In genomic region chr5:134500062-134500461, GRCm38 (mm10) we compare ENCODE assay signal across 10 mouse cellular contexts. TPM values are rescaled to one million over a fixed set of nuclear protein-coding genes. Genes with fewer than 3 reads are reported as not detected.
DNase-seq lines count a peak whose midpoint lies in the region; ATAC-seq and TF ChIP-seq lines count a peak whose summit lies in the region.
"Had no signal": no experiment of that assay in that cellular context is flagged by ENCODE, and none has a peak within 500 bp of the region (broad histone marks: within the 10 kb centered on the region; RNA-seq: fewer than 3 reads in every experiment).

No protein-coding gene starts in this region.

- no peak overlapping the region for H3K9ac ChIP-seq in heart, adult 2 months (ENCODE audit: low read depth, low read length)
- H3K9ac ChIP-seq: limb, embryonic 12.5 days; stomach, embryonic 15.5 days had no signal

- peak; percentile 52 to 69 for DNase-seq in heart, adult 2 months
- no peak for DNase-seq in heart, embryonic 10.5 days (ENCODE audit: low spot score)
- peak; percentile 69 for DNase-seq in kidney, postnatal 14 days
- peak; percentile 54 for DNase-seq in thymus, postnatal 0 days (ENCODE audit: low spot score)

- H3ac ChIP-seq in C2C12 (ENCODE audit: control insufficient read depth, insufficient read length, low read depth), result no peak overlapping the region

- no peaks in the 10 kb centered on the region for H3K36me3 ChIP-seq in heart, adult 2 months (ENCODE audit: control insufficient read depth, insufficient read depth, low read length)
- H3K36me3 ChIP-seq in heart, embryonic 10.5 days, result peaks cover 71% of the 10 kb centered on the region
- peaks cover 4% of the 10 kb centered on the region for H3K36me3 ChIP-seq in C2C12 (ENCODE audit: control insufficient read depth, insufficient read depth)

- intact Hi-C loops in heart, adult 2 months (cut with DNase I), result loop anchor here (5.0 kb wide), 1 partner anchor 402 kb away; no protein-coding TSS in a partner anchor

- no peaks in the 10 kb centered on the region for H3K79me2 ChIP-seq in heart, adult 2 months (replicated peaks; ENCODE audit: control insufficient read depth, insufficient read depth, low read length)
- H3K79me2 ChIP-seq in C2C12 (ENCODE audit: control insufficient read depth, insufficient read depth), result no peaks in the 10 kb centered on the region

- H3K4me3 ChIP-seq in heart, adult 2 months, result no peak overlapping the region
- no peak overlapping the region for H3K4me3 ChIP-seq in heart, embryonic 10.5 days
- H3K4me3 ChIP-seq in C2C12 (ENCODE audit: insufficient read depth, poor library complexity, severe bottlenecking), result no peak overlapping the region
- H3K4me3 ChIP-seq: limb, embryonic 12.5 days; stomach, embryonic 15.5 days had no signal

- no peak for TF ChIP-seq POLR2A in heart, adult 2 months (IDR thresholded peaks at IDR 0.05; ENCODE audit: insufficient read depth, low read depth, low read length)

- 77% methylated on average over 4 of the region's 4 CpGs for WGBS in heart, adult 2 months
- 69% methylated on average over 4 of the region's 4 CpGs for WGBS in heart, embryonic 10.5 days

- H3K9me3 ChIP-seq in heart, embryonic 10.5 days, result no peaks in the 10 kb centered on the region
- H3K9me3 ChIP-seq: limb, embryonic 12.5 days; stomach, embryonic 15.5 days had no signal

- ATAC-seq in activated CD4-positive, CD25-positive, alpha-beta regulatory T cell, adult 4 months, result peak; percentile 68
- ATAC-seq in common myeloid progenitor, adult 5-6 weeks (replicated peaks; ENCODE audit: low read depth, poor library complexity, severe bottlenecking), result peak; percentile 72; the same call in 1 of the 2 replicates
- ATAC-seq in megakaryocyte progenitor cell, adult 5-6 weeks (replicated peaks; ENCODE audit: poor library complexity), result peak; percentile 93

- H3K79me3 ChIP-seq in C2C12 (ENCODE audit: low read depth), result no peaks in the 10 kb centered on the region

- TF ChIP-seq CTCF in heart, adult 2 months (IDR thresholded peaks at IDR 0.05), result peak; percentile 83
- peak; percentile 61 for TF ChIP-seq CTCF in C2C12 (IDR thresholded peaks at IDR 0.05; ENCODE audit: control insufficient read depth, insufficient read depth, insufficient read length)

- TF ChIP-seq EP300 in heart, adult 2 months (IDR thresholded peaks at IDR 0.05; ENCODE audit: insufficient read depth, low read depth, low read length), result no peak

- H3K27ac ChIP-seq in heart, adult 2 months, result no peak overlapping the region
- no peak overlapping the region for H3K27ac ChIP-seq in heart, embryonic 10.5 days
- H3K27ac ChIP-seq: limb, embryonic 12.5 days; stomach, embryonic 15.5 days had no signal

- no peaks in the 10 kb centered on the region for H3K27me3 ChIP-seq in heart, adult 2 months (ENCODE audit: control insufficient read depth, insufficient read depth, low read length)
- H3K27me3 ChIP-seq in heart, embryonic 10.5 days (ENCODE audit: insufficient read depth, poor library complexity, severe bottlenecking), result no peaks in the 10 kb centered on the region
- no peaks in the 10 kb centered on the region for H3K27me3 ChIP-seq in C2C12 (ENCODE audit: control insufficient read depth, insufficient read depth, insufficient read length)
- H3K27me3 ChIP-seq: limb, embryonic 12.5 days; stomach, embryonic 15.5 days had no signal

- H3K4me1 ChIP-seq in heart, adult 2 months (ENCODE audit: control insufficient read depth, insufficient read depth, low read length), result no peaks in the 10 kb centered on the region
- H3K4me1 ChIP-seq in heart, embryonic 10.5 days, result no peaks in the 10 kb centered on the region
- H3K4me1 ChIP-seq: limb, embryonic 12.5 days; stomach, embryonic 15.5 days had no signal

TF ChIP-seq in C2C12, 6 proteins besides CTCF, POLR2A, EP300 and RAD21:
- TF ChIP-seq MYOD1 (IDR thresholded peaks at IDR 0.05; ENCODE audit: control insufficient read depth, insufficient read length, low read depth) (no peak), MYOG (IDR thresholded peaks at IDR 0.05; ENCODE audit: control insufficient read depth, extremely low read depth, insufficient read length) (no peak), USF1 (IDR thresholded peaks at IDR 0.05; ENCODE audit: low read depth) (no peak)

RNA-seq across cellular contexts. Expression of gene Gtf2ird1, which starts 43.5 kb away (rescaled TPM):
- total RNA-seq in heart, adult 2 months (2021), result 10 to 100 TPM; 23.8 to 26.4 TPM
- polyA plus RNA-seq in heart, adult 2 months (2012; rRNA removed), result 13.4 and 18.0 TPM in 2 replicates
- polyA plus RNA-seq in heart, embryonic 10.5 days (2016; fragmentation: Nextera tagmentation; extraction: Ambion mirVana), result 64.1 and 74.8 TPM in 2 replicates
- polyA plus RNA-seq in C2C12 (2012; fragmentation: generic; extraction: Trizol), result 48.6 TPM
- 1 to 10 TPM; 7.5 to 7.9 TPM for polyA plus RNA-seq in activated CD4-positive, CD25-positive, alpha-beta regulatory T cell, adult 4 months (2017; shearing (Covaris generic))
- total RNA-seq in common myeloid progenitor, adult 5-6 weeks (2017), result 14.6 and 28.2 TPM in 2 replicates
- total RNA-seq in megakaryocyte progenitor cell, adult 5-6 weeks (2015), result 21.9 and 28.4 TPM in 2 replicates
- 14.5 and 18.2 TPM in 2 replicates for total RNA-seq in megakaryocyte progenitor cell, adult 5-6 weeks (2017)
- 54.7 and 67.4 TPM in 2 replicates for polyA plus RNA-seq in thymus, postnatal 0 days (2015; fragmentation: Nextera tagmentation; extraction: Ambion mirVana)

RNA-seq across cellular contexts. Expression of gene Clip2, which starts 52.2 kb away (rescaled TPM):
- 1 to 10 TPM; 7.0 to 8.0 TPM for total RNA-seq in heart, adult 2 months (2021)
- 6.2 and 9.8 TPM in 2 replicates for polyA plus RNA-seq in heart, adult 2 months (2012; rRNA removed)
- 2.1 TPM in 2 replicates for polyA plus RNA-seq in heart, embryonic 10.5 days (2016; fragmentation: Nextera tagmentation; extraction: Ambion mirVana)
- polyA plus RNA-seq in C2C12 (2012; fragmentation: generic; extraction: Trizol), result 15.7 TPM
- polyA plus RNA-seq in activated CD4-positive, CD25-positive, alpha-beta regulatory T cell, adult 4 months (2017; shearing (Covaris generic)), result 1 to 10 TPM in 1 of 2 experiments, under 1 TPM in 1; 0.30 to 1.1 TPM
- total RNA-seq in common myeloid progenitor, adult 5-6 weeks (2017), result 6.2 and 13.3 TPM in 2 replicates
- 2.1 and 2.2 TPM in 2 replicates for total RNA-seq in megakaryocyte progenitor cell, adult 5-6 weeks (2015)
- 4.0 and 17.6 TPM in 2 replicates for total RNA-seq in megakaryocyte progenitor cell, adult 5-6 weeks (2017)
- 1.3 TPM in 2 replicates for polyA plus RNA-seq in thymus, postnatal 0 days (2015; fragmentation: Nextera tagmentation; extraction: Ambion mirVana)

RNA-seq across cellular contexts. Expression of gene Syna, which starts 59.9 kb away (rescaled TPM):
- not detected for total RNA-seq in heart, adult 2 months (2021)
- polyA plus RNA-seq in heart, adult 2 months (2012; rRNA removed), result not detected in 2 replicates
- not detected in 2 replicates for polyA plus RNA-seq in heart, embryonic 10.5 days (2016; fragmentation: Nextera tagmentation; extraction: Ambion mirVana)
- 0.11 TPM for polyA plus RNA-seq in C2C12 (2012; fragmentation: generic; extraction: Trizol)
- polyA plus RNA-seq in activated CD4-positive, CD25-positive, alpha-beta regulatory T cell, adult 4 months (2017; shearing (Covaris generic)), result under 1 TPM in 1 of 2 experiments, not detected in 1; 0.43 TPM
- total RNA-seq in common myeloid progenitor, adult 5-6 weeks (2017), result not detected in 2 replicates
- not detected in 2 replicates for total RNA-seq in megakaryocyte progenitor cell, adult 5-6 weeks (2015)
- total RNA-seq in megakaryocyte progenitor cell, adult 5-6 weeks (2017), result not detected in 2 replicates
- 0.08 and 0.09 TPM in 2 replicates for polyA plus RNA-seq in thymus, postnatal 0 days (2015; fragmentation: Nextera tagmentation; extraction: Ambion mirVana)
- polyA plus RNA-seq: limb, embryonic 12.5 days had no signal
